Mouse (Mus musculus) neural tube, embryonic 14.5 days (tissue): ENCODE results near the gene Tmem92. TPM values are rescaled to one million over a fixed set of nuclear protein-coding genes. Genes with fewer than 3 reads are reported as not detected.

ENCODE experiments used
- ATAC-seq: fragments of 200-750 bp; cut with Nextera tagmentation; 2 replicates; pipeline ENCODE4 v1.8.0; 2017; ENCODE audit warnings: low read depth, mild to moderate bottlenecking, moderate TSS enrichment, moderate library complexity
- H3K27ac ChIP-seq: fragments of 300-500 bp; sonication (generic); 2 replicates; pipeline ENCODE4 v1.5.1; 2014; ENCODE audit warnings: low read depth, mild to moderate bottlenecking, control low read depth, low read length, moderate library complexity, mixed read lengths
- H3K27me3 ChIP-seq: fragments of 300-500 bp; sonication (generic); 2 replicates; pipeline ENCODE4 v1.6.1; 2014; ENCODE audit warnings: low read length; ENCODE audit not compliant: control insufficient read depth, insufficient read depth
- H3K36me3 ChIP-seq: fragments of 300-500 bp; sonication (generic); 2 replicates; pipeline ENCODE4 v1.6.1; 2014; ENCODE audit warnings: low read length, mixed read lengths; ENCODE audit not compliant: control insufficient read depth, insufficient read depth
- H3K4me1 ChIP-seq: fragments of 300-500 bp; sonication (generic); 2 replicates; pipeline ENCODE4 v1.6.1; 2014; ENCODE audit warnings: low read length; ENCODE audit not compliant: control insufficient read depth, insufficient read depth
- H3K4me2 ChIP-seq: fragments of 300-500 bp; sonication (generic); 2 replicates; pipeline ENCODE4 v1.6.1; 2014; ENCODE audit warnings: mild to moderate bottlenecking, low read depth, low read length, control low read depth
- H3K4me3 ChIP-seq: fragments of 300-500 bp; sonication (generic); 2 replicates; pipeline ENCODE4 v1.5.1; 2014; ENCODE audit warnings: low read depth, low read length, control low read depth, mixed read lengths
- H3K9ac ChIP-seq: fragments of 300-500 bp; sonication (generic); replicated peaks from 2 replicates; pipeline ENCODE4 v1.6.1; 2014; ENCODE audit warnings: low read depth, mild to moderate bottlenecking, control low read depth, low read length, mixed read lengths
- H3K9me3 ChIP-seq: fragments of 300-500 bp; sonication (generic); 2 replicates; pipeline ENCODE4 v1.6.1; 2016; ENCODE audit warnings: low read length; ENCODE audit not compliant: control insufficient read depth
- WGBS: fragments of 180-500 bp; shearing (Covaris S2); extraction: QIAGEN DNeasy Blood & Tissue Kit; methylation state at CpG from one replicate; pipeline ENCODE4 v1.1.7; 2014; 5-methylcytosine and 5-hydroxymethylcytosine counted together
- polyA plus RNA-seq: library from polyadenylated mRNA; unstranded; fragments of >200 nt; fragmentation: Nextera tagmentation; extraction: Ambion mirVana; gene quantifications from 2 replicates; pipeline ENCODE4 v1.2.1, GENCODE M21; 2014

Gene Tmem92
- polyA plus RNA-seq, 1 experiment from 2014 or later: not detected

DNA sequence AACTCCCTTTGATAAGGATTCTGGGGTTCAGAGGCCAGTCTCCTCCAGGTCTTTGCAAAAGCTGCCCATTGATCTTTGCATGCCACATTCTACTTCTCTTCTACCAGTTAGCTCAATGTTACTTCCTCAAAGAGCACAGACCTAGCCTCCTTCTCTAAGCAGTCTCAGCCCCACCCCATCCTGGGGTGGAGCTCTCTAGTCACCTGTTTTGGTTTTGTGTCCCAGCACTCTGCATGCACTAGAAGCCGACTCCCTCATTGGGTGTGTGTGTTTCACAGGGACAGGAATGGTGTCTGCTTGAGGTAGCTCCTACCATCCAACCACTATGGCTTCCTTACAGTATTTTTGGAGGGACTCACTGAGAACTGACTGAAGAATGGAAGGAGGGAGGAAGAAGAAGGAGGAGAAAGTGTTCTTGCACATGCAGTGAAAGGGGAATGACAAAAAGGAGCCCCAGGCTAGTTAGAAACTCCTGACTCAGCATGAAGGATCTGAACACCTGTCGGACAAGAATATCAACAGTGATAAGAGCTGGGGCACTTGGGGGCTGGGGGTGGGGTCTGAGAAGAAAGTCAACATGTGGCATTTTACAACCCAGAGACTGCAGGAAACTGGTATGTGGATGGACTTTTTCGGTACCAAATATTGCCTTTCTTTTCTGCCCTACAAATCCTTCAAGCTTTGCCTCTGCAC is 10.0 kb downstream of the Tmem92 start:
- Histone ChIP-seq H3K4me3 (no peak overlapping the region), H3K4me2 (no peak overlapping the region), H3K9ac (no peak overlapping the region), H3K27ac (no peak overlapping the region), H3K4me1 (no peaks in the 10 kb centered on the region), H3K36me3 (no peaks in the 10 kb centered on the region), H3K27me3 (no peaks in the 10 kb centered on the region), H3K9me3 (no peaks in the 10 kb centered on the region)
- no peak for ATAC-seq
- WGBS: 88% methylated on average over 3 of the region's 3 CpGs

DNA sequence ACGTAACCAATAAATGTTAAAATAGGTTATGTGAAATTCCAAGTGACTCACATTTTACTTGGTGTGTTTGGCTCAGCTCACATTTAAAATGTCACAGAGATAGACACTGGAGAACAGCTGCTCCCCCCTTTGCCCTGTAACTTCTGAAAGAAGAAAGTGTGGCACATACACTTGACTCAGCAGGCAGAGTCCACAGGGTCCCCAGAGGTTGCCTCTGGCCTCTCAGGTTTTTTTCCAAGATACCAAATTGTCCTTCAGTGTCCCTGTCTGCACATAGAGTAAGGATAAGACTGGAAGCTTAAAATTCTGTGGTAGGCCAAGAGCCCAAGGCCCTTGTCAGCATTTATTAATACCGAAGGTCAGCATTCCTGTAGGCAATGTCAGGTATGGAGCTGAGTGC is 15.3 kb downstream of the Tmem92 start:
- Histone ChIP-seq H3K9ac (no peak overlapping the region), H3K4me2 (no peak overlapping the region), H3K27me3 (no peaks in the 10 kb centered on the region), H3K36me3 (no peaks in the 10 kb centered on the region), H3K27ac (no peak overlapping the region), H3K4me3 (no peak overlapping the region), H3K9me3 (no peaks in the 10 kb centered on the region), H3K4me1 (no peaks in the 10 kb centered on the region)
- ATAC-seq: no peak
- 95% methylated on average over 2 of the region's 2 CpGs for WGBS

DNA sequence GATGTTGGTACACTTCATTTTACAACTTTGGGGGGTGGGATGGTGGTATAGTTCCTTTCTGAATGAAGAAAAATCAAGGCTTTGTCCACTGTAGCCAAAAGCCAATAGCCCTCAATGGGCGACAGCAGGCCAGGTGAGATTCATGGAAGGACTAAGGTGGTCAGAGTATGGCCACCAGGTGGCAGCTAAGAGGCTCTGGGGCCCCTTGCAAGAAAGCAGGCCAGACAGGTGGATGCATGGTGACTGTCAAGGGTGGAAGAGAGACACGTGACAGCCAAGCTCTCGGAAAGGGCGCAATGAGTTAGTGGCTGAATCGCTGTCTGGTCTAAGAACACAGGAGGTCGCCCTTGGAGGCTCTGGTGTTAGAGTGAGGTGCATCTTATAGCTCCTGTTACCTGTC is 19.7 kb downstream of the Tmem92 start:
- no peaks in the 10 kb centered on the region for H3K4me1 ChIP-seq
- H3K27ac ChIP-seq: no peak overlapping the region
- H3K36me3 ChIP-seq: no peaks in the 10 kb centered on the region
- no peak overlapping the region for H3K4me3 ChIP-seq
- H3K27me3 ChIP-seq: no peaks in the 10 kb centered on the region
- ATAC-seq: no peak
- H3K9ac ChIP-seq: no peak overlapping the region
- no peaks in the 10 kb centered on the region for H3K9me3 ChIP-seq
- WGBS: 49% methylated on average over 6 of the region's 6 CpGs
- no peak overlapping the region for H3K4me2 ChIP-seq

DNA sequence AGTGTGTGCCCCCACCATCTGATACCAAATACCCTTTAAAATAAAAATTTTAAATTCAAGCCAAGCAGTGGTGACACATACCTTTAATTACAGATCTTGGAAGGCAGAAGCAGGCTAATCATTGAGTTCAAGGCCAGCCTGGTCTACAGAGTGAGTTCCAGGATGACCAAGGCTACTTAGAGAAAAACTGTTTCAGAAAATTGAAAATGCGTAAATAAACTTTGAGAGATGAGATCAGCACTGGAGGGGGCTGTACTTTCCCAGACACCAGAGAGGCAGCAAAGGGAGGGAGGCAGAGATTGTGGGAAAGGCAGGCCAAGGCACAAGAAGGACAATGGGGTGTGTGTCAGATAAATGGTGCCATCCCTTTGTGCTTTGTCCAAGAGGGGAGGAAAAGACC is 20.2 kb downstream of the Tmem92 start:
- ATAC-seq: no peak
- 94% methylated on average over 1 of the region's 1 CpGs for WGBS
- H3K36me3 ChIP-seq: no peaks in the 10 kb centered on the region
- H3K4me1 ChIP-seq: no peaks in the 10 kb centered on the region
- H3K27ac ChIP-seq: no peak overlapping the region
- no peaks in the 10 kb centered on the region for H3K9me3 ChIP-seq
- no peak overlapping the region for H3K4me3 ChIP-seq
- H3K9ac ChIP-seq: no peak overlapping the region
- H3K27me3 ChIP-seq: no peaks in the 10 kb centered on the region
- no peak overlapping the region for H3K4me2 ChIP-seq

DNA sequence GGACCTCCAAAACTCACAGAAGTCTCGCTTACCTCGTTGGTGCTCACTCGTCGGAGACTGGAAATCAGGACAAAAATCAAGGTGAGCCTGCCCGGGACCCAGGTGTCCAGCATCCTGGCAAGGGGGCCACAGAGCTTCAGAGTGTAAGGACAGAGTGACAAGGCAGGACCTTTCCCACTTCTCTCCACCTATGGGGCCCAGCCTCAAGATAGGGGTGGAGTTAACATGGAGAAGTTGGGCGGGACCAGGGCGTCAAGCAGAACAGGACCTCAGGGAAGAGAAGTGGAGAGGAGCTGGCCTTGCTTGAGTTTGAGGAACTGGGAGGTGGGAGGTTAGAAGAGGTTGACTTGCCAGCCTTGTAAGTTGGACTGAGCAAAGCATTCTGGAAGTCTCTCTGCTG is 21.7 kb downstream of the Tmem92 start:
- H3K4me1 ChIP-seq: no peaks in the 10 kb centered on the region
- WGBS: 82% methylated on average over 7 of the region's 7 CpGs
- no peak overlapping the region for H3K4me2 ChIP-seq
- H3K9ac ChIP-seq: no peak overlapping the region
- H3K4me3 ChIP-seq: no peak overlapping the region
- no peaks in the 10 kb centered on the region for H3K27me3 ChIP-seq
- no peaks in the 10 kb centered on the region for H3K9me3 ChIP-seq
- no peak overlapping the region for H3K27ac ChIP-seq
- ATAC-seq: no peak
- no peaks in the 10 kb centered on the region for H3K36me3 ChIP-seq

DNA sequence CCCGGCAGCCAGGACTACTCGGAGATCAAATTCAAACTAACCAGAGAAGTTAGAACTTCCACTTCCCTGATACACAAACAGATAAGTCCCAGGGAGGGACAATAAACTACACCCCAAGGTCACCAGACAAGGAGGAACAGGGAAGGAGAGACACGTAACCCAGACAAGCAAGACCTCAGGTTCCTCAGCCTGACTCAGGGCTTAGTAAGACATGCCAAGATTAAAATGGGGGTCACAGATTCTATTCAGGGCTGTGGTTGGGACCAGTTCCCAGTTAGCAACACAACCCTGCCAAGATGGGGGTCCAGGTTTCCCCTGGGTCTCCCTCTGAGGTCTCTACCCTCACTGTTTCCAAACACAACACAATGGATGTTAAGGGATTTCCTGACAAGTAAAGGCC is 22.1 kb downstream of the Tmem92 start:
- H3K4me1 ChIP-seq: no peaks in the 10 kb centered on the region
- H3K36me3 ChIP-seq: no peaks in the 10 kb centered on the region
- 86% methylated on average over 3 of the region's 3 CpGs for WGBS
- no peak overlapping the region for H3K4me3 ChIP-seq
- no peak for ATAC-seq
- H3K27ac ChIP-seq: no peak overlapping the region
- no peaks in the 10 kb centered on the region for H3K9me3 ChIP-seq
- no peak overlapping the region for H3K4me2 ChIP-seq
- H3K9ac ChIP-seq: no peak overlapping the region
- no peaks in the 10 kb centered on the region for H3K27me3 ChIP-seq

DNA sequence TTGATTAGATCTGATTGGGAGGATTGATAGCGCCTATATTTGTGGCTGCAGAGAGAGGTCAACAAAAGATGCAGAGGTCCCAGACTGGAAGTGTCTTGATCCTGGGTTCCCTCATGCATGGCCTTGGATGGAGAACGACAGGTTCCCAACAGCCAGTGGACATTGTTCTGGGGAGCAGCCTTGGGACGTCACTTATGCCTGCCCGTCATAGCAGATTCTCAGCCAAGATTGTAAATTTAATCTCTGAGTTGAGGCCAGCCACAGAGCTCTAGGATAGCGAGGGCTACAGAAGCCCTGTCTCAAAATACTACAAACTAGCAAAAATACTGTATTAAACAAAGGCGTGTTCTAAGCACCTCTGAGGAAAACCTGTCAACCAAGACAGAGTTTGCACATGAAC is 22.6 kb downstream of the Tmem92 start:
- Histone ChIP-seq H3K4me2 (no peak overlapping the region), H3K4me1 (no peaks in the 10 kb centered on the region), H3K36me3 (no peaks in the 10 kb centered on the region), H3K27ac (no peak overlapping the region), H3K27me3 (no peaks in the 10 kb centered on the region), H3K9me3 (no peaks in the 10 kb centered on the region), H3K4me3 (no peak overlapping the region), H3K9ac (no peak overlapping the region)
- no peak for ATAC-seq
- WGBS: 84% methylated on average over 6 of the region's 6 CpGs

DNA sequence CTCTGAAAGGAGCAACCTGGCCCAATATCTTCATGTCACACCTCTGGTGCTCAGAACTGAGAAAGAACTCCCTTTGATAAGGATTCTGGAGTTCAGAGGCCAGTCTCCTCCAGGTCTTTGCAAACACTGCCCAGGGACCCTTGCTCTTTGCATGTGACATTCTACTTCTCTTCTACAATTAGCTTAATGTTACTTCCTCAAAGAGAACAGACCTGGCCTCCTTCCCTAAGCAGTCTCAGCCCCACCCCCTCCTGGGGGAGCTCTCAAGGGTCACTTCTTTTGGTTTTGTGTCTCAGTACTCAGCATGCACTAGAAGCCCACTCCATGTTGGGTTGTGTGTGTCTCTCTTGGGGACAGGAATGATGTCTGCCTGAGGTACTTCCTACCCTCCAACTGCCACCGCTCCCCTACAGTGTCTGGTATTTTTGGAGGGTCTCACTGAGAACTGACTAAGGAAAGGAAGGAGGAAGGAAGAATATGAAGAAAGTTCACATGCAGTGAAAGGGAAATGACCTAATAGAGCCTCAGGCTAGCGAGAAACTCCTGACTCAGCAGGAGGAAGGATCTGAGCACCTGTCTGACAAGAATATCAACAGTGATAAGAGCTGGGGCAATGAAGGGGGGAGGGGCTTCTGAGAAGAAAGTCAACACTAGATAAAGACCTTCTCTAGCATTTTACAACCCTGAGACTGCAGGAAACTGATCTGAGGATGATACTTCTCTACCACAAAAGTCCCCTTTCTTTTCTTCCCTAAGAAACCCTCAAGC is 29.4 kb downstream of the Tmem92 start:
- no peaks in the 10 kb centered on the region for H3K36me3 ChIP-seq
- H3K9me3 ChIP-seq: no peaks in the 10 kb centered on the region
- no peak overlapping the region for H3K4me2 ChIP-seq
- H3K27ac ChIP-seq: no peak overlapping the region
- 57% methylated on average over 2 of the region's 2 CpGs for WGBS
- H3K4me3 ChIP-seq: no peak overlapping the region
- no peaks in the 10 kb centered on the region for H3K4me1 ChIP-seq
- H3K27me3 ChIP-seq: no peaks in the 10 kb centered on the region
- ATAC-seq: no peak
- H3K9ac ChIP-seq: no peak overlapping the region

DNA sequence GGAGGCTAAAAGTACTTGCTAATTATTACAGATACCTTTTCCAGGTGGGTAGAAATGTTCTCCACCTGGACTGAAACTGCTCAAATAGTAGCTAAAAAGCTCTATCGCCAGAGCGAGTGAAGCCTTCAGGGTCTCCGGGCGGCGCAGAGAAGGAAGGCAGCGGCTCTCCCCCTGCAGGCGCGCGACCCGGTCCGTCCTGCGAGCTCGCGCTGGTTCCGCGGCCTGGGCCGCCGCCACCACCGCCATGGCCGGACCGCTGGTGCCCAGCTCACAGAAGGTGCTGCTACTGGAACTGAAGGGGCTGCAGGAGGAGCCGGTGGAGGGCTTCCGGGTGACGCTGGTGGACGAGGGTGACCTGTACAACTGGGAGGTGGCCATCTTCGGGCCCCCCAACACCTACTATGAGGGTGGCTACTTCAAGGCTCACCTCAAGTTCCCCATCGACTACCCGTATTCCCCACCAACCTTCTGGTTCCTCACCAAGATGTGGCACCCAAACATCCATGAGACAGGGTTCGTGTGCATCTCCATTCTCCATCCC is 40.7 kb downstream of the Tmem92 start, which contains the start of gene Cdc34b:
Cdc34b (plus strand) TSS at position 51 of the 541 bp plus-strand sequence.
- Histone ChIP-seq H3K9ac (no peak within 1 kb of the TSS), H3K9me3 (no peaks in the 10 kb centered on the region), H3K27me3 (no peaks in the 10 kb centered on the region), H3K27ac (no peak within 1 kb of the TSS), H3K4me1 (no peaks in the 10 kb centered on the region), H3K4me2 (no peak within 1 kb of the TSS), H3K4me3 (no peak within 1 kb of the TSS), H3K36me3 (no peaks in the 10 kb centered on the region)
- ATAC-seq: no peak
- WGBS: 80% methylated on average over 27 of the region's 29 CpGs
